Mouse (Mus musculus): ENCODE measurements around the gene Flt4.
"Not testable (repeated sequence)": the region's sequence is repeated elsewhere in the genome, so short reads cannot be mapped to it uniquely, and the experiment has no call there.

DNA sequence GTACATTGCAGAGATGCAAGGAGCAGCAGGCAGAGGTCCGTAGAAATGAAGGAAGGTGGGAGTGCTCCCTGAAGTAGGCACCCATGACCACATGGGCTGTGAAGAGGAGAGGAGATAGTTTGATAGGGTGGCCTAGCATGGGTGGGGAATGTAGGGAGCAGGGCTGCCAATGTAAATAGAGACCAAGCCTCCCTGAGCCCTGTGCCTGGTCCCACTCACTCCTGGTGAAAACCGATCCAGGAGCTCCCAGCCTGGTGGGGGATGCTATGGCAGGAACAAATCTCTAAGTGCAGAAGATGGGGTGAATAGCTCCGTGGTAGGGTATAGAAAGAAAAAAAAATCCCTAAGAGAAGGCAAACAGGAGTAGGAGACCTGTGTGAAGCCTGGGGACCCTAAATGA lies 2.3 kb downstream of the Flt4 start:
- TF ChIP-seq POLR2A (IDR thresholded peaks at IDR 0.05; ENCODE audit: insufficient read depth, low read length); CTCF (IDR thresholded peaks at IDR 0.05; ENCODE audit: low read depth, low read length); EP300 (IDR thresholded peaks at IDR 0.05; ENCODE audit: insufficient read depth, low read depth, low read length): not testable (repeated sequence)

All from ES-Bruce4 (cell line).